Mouse (Mus musculus): ENCODE results near the gene Slfn5. TPM values are rescaled to one million over a fixed set of nuclear protein-coding genes. Genes with fewer than 3 reads are reported as not detected.
A peak's percentile ranks its signal among the peaks of the same experiment; 100 is the strongest.

Gene Slfn5
- total RNA-seq, 1 experiment: 9.4 TPM

DNA sequence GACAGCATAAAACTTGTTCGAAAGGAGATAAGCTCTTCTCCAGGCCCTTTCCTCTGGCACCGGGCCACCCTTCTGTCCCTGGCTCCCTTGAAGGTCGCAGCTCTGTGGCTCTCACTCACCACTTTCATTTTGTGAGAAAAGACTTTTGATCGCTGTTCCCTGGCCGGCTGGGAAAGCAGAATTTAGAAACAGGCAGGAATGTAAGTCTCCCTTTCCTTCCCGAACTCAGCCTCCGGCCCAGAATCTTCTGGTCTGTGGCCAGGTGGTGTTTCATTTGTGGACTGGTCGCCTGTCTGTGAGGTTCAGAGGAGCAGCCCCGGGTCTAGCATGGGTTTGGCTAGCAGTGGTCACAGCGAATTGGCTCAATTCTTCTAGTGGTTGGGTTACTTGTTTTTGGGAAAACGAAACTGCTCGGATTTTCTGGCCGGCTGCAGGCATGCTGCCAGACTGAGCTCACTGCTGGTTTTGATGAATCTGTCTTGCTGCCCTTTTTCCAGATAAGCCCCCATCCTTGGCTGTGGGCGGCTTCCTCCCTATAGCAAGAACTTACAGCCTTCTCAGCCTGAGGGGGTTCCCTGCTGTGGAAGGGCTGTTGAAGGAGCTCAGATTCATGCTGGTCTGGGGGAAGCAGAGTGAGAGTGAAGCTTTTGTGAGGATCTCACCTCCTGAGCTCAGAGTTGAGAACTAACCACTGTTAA lies 40.5 kb downstream of the Slfn5 start, which contains the start of gene Slfn9:
Slfn9 (minus strand) TSS at position 362 of the 698 bp plus-strand sequence.
- Histone ChIP-seq H3K9me3 (ENCODE audit: control insufficient read depth, insufficient read depth, low read depth, low read length) (no peaks in the 10 kb centered on the region), H3K4me1 (ENCODE audit: control insufficient read depth in 2 of 2, insufficient read depth in 2 of 2, low read length in 2 of 2, poor library complexity in 1 of 2) (peaks cover 4 to 14% of the 10 kb centered on the region in 2 experiments; a peak in 2 of 4 replicates), H3K9ac (ENCODE audit: insufficient read depth, low read depth, low read length, poor library complexity, severe bottlenecking) (peak within 1 kb of the TSS; percentile 33; the same call in 1 of the 2 replicates), H3K4me3 (ENCODE audit: insufficient read depth in 1 of 2, low read depth in 1 of 2, low read length in 2 of 2, poor library complexity in 1 of 2, severe bottlenecking in 1 of 2) (0 out of 4 replicates have a peak within 1 kb of the TSS, but pooled peaks of 1 of the 2 experiments have one; percentile 26), H3K36me3 (ENCODE audit: control insufficient read depth, insufficient read depth, low read length, poor library complexity, severe bottlenecking) (no peaks in the 10 kb centered on the region; the same call in 1 of the 2 replicates), H3K27ac (ENCODE audit: insufficient read depth, low read depth, low read length, poor library complexity, severe bottlenecking) (no peak within 1 kb of the TSS)
- in situ Hi-C loops (cut with MboI; ENCODE audit: low sequenced_read_pairs in 2 of 2, unreplicated experiment in 2 of 2): no loop called here
- TF ChIP-seq ZNF384 (IDR thresholded peaks at IDR 0.05; ENCODE audit: low read depth, low read length) (no peak), CHD2 (IDR thresholded peaks at IDR 0.05; ENCODE audit: low read depth, low read length) (no peak), ZC3H11A (IDR thresholded peaks at IDR 0.05; ENCODE audit: borderline replicate concordance, low read depth, low read length) (no peak), HCFC1 (IDR thresholded peaks at IDR 0.05; ENCODE audit: borderline replicate concordance, insufficient read depth, low read length) (no peak), MAFK (IDR thresholded peaks at IDR 0.05; ENCODE audit: insufficient read depth, low read depth, low read length) (no peak)
- peak; percentile 39 for DNase-seq (ENCODE audit: low read depth, low spot score)

DNA sequence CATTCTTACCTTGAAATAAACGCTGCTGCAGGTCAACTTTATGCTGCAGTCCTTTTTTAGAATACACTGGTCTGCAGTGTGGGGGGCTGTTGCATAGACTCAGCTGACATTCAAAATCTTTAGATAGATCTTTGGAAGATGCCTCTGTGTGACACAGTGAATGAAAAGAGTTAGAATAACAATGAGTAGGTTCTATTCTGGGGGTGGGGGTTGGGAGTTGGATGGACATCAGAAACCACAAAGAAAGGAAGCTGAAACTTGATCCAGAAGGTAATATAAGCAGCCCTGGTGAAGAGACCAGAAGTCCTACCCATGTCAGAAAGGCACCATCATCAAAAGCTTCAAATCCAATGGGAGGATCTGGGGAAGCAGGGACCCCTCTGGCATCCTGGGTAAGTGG lies 62.2 kb downstream of the Slfn5 start:
- Histone ChIP-seq H3K36me3 (ENCODE audit: control insufficient read depth, insufficient read depth, low read length, poor library complexity, severe bottlenecking) (no peaks in the 10 kb centered on the region), H3K4me3 (ENCODE audit: insufficient read depth in 1 of 2, low read depth in 1 of 2, low read length in 2 of 2, poor library complexity in 1 of 2, severe bottlenecking in 1 of 2) (no peak overlapping the region), H3K4me1 (ENCODE audit: control insufficient read depth in 2 of 2, insufficient read depth in 2 of 2, low read length in 2 of 2, poor library complexity in 1 of 2) (peaks cover 0 to 3% of the 10 kb centered on the region in 2 experiments; a peak in 1 of 4 replicates), H3K9me3 (ENCODE audit: control insufficient read depth, insufficient read depth, low read depth, low read length) (no peaks in the 10 kb centered on the region), H3K9ac (ENCODE audit: insufficient read depth, low read depth, low read length, poor library complexity, severe bottlenecking) (no peak overlapping the region), H3K27ac (ENCODE audit: insufficient read depth, low read depth, low read length, poor library complexity, severe bottlenecking) (no peak overlapping the region)
- no peak for DNase-seq (ENCODE audit: low read depth, low spot score)
- in situ Hi-C loops (cut with MboI; ENCODE audit: low sequenced_read_pairs in 2 of 2, unreplicated experiment in 2 of 2): no loop called here
- TF ChIP-seq ZC3H11A (IDR thresholded peaks at IDR 0.05; ENCODE audit: borderline replicate concordance, low read depth, low read length) (no peak), ZNF384 (IDR thresholded peaks at IDR 0.05; ENCODE audit: low read depth, low read length) (no peak), MAFK (IDR thresholded peaks at IDR 0.05; ENCODE audit: insufficient read depth, low read depth, low read length) (no peak), CHD2 (IDR thresholded peaks at IDR 0.05; ENCODE audit: low read depth, low read length) (no peak), HCFC1 (IDR thresholded peaks at IDR 0.05; ENCODE audit: borderline replicate concordance, insufficient read depth, low read length) (no peak)

Other genes with a start within 250 kb of the Slfn5 start
- 0.63 and 0.98 TPM in 2 replicates for gene Cct6b, start 187.0 kb upstream of the Slfn5 start, total RNA-seq (2012; rRNA removed)
- 24.6 and 34.8 TPM in 2 replicates for gene Zfp830, start 187.0 kb upstream of the Slfn5 start, total RNA-seq (2012; rRNA removed)
- 66.5 and 79.1 TPM in 2 replicates for gene Lig3, start 170.2 kb upstream of the Slfn5 start, total RNA-seq (2012; rRNA removed)
- gene Rffl, start 80.1 kb upstream of the Slfn5 start, total RNA-seq (2012; rRNA removed): 6.5 and 9.0 TPM in 2 replicates
- gene Rad51d, start 60.7 kb upstream of the Slfn5 start, total RNA-seq (2012; rRNA removed): 8.2 and 9.1 TPM in 2 replicates
- 0.16 TPM in 1 of 2 replicates, not detected in the other for gene Fndc8, start 59.2 kb upstream of the Slfn5 start, total RNA-seq (2012; rRNA removed)
- 61.5 and 97.9 TPM in 2 replicates for gene Nle1, start 42.9 kb upstream of the Slfn5 start, total RNA-seq (2012; rRNA removed)
- 2.3 and 3.6 TPM in 2 replicates for gene Unc45b, start 40.8 kb upstream of the Slfn5 start, total RNA-seq (2012; rRNA removed)
- gene Slfn9, start 40.5 kb downstream of the Slfn5 start, total RNA-seq (2012; rRNA removed): 10.9 and 12.3 TPM in 2 replicates
- gene Slfn8, start 69.5 kb downstream of the Slfn5 start, total RNA-seq (2012; rRNA removed): 2.3 and 2.4 TPM in 2 replicates
- gene Slfn2, start 113.8 kb downstream of the Slfn5 start, total RNA-seq (2012; rRNA removed): 0.26 and 2.0 TPM in 2 replicates
- not detected in 2 replicates for gene Slfn1, start 165.5 kb downstream of the Slfn5 start, total RNA-seq (2012; rRNA removed)
- gene Slfn4, start 223.8 kb downstream of the Slfn5 start, total RNA-seq (2012; rRNA removed): 0.58 and 1.3 TPM in 2 replicates
- gene Slfn3, start 240.0 kb downstream of the Slfn5 start, total RNA-seq (2012; rRNA removed): 2.4 and 3.3 TPM in 2 replicates

All from ES-E14 (cell line).